Mouse (Mus musculus): Measurements from ENCODE around the gene Pknox1. TPM values are rescaled to one million over a fixed set of nuclear protein-coding genes. Genes with fewer than 3 reads are reported as not detected.
A peak's percentile ranks its signal among the peaks of the same experiment; 100 is the strongest.
"Not testable (repeated sequence)": the region's sequence is repeated elsewhere in the genome, so short reads cannot be mapped to it uniquely, and the experiment has no call there.

Pknox1 gene
- total RNA-seq, 2 experiments from 2014 or later = 10.6 to 12.7 TPM

DNA sequence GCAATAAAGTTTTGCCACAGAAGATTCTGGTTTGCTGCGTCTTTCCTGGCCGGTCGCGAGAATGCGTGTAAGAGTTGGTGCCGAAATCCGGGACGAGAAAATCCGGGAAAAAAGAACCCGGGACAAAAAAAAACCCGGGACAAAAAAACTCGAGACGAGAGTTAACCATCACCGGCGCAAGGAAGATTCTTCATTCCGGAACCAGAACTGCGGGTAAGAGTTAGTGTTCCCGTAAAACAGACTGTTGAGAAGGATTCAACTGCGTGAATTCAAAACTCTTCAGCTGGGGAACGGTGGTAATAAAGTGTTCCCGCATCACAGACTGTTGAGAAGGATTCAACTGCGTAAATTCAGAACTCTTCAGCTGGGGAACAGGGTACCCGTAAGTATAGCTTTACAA lies 11.9 kb upstream of the Pknox1 start:
- DNase-seq = not testable (repeated sequence)

DNA sequence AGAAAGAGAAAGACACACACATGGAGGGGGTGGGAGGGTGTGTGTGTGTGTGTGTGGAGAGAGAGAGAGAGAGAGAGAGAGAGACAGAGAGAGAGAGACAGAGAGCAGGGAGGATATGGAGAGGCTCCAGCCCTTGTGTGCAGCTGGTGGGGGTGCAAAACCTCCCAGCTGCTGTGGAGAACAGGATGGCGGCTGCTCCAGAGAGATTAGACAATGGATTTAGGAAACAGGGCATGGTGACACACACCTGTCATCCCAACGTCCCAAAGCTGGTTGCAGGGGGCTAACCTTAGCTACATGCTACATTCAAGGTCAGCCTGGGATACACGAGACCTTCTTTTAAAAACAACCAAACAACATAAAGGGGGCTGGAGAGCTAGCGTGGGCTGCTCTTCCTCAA lies 8.3 kb upstream of the Pknox1 start:
- DNase-seq = no peak

DNA sequence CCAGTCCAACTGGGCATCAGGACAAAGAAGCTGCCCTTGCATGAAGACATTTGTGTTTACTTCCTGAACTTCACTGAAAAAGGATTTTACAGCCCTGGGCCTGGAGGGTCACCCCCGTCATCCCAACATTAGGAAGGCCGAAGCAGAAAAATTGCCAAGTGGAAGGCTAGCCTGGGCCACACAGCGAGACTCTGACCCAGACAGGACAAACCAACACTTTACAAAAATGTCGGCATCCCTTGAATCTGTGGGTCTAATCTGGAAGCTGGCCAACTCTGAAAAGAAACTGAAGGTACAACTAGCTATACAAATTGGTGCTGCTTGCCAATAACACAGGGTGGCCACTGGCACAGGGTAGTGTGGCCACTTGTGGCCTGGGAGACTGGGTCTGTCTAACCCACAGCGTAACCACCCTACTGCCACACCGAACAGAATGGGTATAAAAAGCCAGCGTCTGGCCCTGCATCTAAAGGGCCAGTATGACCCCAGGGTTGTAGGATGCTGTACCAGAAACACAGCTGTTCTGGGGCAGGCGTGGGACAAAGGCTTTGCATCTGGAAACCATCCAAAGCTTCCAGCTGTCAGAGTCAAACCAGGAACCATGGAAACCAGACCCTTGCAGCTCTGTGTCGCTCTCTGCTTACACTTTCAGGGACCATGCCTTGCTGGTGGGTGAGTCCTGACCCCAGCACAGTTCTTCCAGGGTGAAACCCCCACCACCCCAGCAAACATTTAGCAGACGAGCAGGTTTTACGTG lies 7.2 kb upstream of the Pknox1 start:
- DNase-seq = peak; percentile 62 to 71

DNA sequence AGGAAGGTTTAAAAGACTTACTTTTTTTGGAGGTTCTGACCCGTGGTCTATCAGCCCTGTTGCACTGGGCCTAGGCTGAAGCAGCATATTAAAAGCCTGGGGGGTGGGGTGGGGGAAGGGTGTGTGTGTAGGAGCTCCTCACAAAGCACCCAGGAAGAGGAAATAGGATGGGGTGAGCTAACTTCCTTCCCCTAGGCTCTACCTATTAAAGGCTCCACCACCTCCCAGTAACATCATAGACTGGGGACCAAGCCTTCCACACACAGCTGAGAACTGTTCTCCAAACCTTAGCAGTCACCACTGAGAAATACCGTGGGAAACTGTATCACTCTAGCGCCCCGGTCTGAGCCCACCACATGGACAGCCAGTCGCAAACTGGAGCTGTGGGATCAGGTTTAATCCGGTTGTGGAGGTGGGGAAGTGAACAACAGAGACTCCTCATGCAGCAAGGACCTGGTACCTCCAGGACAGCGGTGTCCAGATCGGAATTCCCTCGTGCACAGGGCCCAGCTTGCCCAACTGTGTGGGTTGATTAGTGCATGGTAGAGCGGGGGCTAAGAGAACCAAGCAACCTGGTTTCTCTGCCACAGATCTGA lies 6.5 kb upstream of the Pknox1 start:
- DNase-seq = no peak

DNA sequence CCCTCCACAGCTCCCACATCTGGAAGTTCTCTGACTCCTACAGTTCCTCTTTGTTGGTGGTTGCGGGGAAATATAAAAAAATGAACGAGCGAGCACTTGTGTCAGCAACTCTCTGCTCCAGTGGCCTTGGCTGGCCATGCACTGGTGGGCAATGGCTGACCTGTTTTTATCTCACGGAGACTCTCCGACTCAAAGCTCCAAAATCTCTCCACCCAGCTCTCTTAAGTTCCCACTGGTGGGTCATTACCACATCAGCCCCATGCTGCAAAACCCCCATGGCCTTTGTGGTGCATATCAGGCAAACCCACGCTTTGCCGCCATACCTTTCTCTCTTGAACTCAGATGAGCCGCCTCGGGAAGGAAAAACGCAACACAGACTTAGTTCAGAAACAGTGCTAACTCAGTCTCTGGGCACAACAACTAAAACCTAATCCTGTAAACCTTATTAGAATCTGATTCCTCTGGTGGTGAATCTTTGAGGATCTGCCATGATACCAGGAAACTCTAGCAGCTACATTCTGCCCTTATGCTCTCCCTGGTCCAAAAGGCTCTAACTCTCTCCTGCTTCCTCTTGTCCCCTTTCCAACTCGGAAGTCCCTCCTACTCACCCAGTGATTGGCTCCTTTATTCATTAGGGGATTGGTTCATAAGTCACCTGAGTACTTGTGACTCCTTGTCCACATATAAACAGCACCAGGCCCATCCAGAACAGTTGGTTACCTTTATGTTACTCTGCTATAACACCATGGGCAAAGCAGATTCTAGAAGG lies 5.3 kb upstream of the Pknox1 start:
- DNase-seq = no peak

DNA sequence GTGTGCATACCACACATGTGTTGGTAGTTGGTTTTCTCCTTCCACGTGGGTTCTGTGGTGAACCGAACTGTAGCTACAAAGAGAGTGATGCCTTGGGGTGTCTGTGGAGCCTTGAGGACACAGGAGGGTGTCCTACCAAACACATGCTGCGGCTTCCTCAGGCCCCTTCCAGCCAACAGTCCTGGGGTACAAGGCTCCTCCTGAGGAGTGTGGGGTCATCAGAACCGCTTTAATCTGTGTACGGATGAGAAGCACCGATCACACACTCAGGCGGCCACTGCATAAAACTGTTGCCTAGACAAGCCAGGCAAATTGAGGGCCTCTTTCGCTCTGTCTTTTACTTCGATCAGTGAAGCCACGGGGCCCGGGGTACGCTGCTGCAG lies 911 bp upstream of the Pknox1 start:
- DNase-seq = peak; percentile 47 to 70

DNA sequence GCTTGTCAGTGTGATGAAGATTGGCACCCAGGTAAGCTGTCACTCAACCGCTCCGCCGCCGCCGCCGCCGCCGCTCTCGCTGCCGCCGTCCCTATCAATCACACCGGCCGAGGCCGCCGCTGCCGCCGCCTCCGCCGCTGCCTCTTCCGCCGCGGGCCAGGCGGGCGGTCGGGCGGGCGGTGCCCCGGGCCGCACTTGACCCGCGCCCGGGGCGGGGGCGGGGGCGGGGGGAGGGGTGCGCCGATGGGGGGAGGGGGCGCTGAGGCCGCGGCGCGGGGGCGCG lies 265 bp downstream of the Pknox1 start:
- no peak for DNase-seq

DNA sequence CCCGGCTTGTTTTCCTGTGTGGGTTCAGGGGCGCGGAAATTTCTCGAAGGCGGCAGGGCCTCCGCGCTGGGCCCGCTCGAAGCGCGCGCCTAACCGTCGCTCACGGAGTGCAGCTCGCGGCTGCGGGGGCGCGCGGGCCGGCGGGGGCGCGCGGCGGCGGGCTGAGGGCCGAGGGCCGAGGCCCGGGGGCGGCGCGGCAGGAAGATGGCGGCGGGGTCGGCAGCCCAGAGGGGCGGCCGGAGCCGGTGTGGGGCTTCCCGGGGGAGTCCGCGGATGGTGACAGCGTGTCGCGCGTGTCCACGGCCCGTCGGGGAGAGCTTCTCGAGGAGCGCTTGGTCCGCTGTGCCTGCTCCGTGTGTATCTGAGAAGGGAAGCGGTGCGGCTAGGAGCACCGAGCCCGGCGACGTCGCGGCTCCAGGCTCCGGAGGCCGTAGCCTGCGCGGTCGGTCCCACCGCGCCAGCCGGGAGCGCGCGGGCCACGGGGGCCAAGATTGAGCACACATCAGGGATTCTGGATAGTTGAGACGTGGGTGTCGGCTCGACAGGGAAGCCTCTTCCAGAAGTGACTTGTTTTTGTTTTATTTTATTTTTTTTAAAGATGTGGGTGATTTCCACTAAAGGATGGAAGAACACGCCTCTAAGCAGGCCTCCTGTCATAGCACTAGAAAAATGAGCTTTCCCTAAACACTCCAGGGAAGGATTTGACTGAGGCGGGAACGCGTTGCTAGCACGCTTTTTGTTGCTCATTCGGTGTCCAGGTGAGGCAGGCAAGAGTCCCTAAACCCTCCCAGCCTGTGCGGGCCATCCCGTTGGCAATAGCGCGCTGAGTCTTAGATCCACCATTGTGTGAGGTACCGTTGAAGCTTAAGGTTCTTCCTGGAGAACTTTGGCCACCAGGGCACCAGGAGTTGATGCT lies 865 bp downstream of the Pknox1 start:
- peak; percentile 66 to 69 for DNase-seq

DNA sequence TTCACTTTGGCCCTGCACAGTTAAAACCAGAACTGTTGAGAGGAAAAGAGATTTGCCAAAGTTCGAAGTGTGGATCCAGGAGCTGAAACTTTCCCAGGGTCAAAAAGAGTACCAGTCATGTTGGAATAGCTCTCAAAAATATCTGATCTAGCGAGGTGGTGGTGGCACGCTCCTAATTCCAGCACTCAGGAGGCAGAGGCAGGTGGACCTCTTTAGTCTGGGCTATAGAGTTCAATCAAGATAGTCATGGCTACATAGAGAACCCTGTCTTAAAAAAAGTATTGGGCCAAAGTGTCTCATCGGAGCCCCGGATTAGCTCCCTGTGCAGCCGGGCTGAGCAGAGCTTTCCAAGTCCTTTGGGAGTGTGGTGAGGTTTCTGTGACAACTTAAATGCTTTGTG lies 1.7 kb downstream of the Pknox1 start:
- no peak for DNase-seq

DNA sequence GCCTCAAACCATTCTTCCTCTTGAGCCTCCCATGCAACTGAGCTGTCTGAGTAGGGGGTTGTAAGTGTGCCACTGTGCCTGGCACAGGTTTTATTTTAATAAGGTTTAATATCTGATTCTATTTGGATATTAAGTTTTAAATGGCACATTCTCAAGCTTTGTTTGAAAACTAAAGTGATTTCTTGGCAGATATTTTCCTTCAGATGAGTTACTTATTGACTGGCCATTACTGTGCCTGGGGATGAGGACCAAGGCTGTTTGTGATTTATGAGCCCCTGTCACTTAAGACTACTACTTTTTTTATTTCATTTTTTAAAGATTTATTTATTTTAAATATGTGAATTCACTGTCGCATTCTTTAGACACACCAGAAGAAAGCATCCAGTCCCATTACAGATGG lies 5.2 kb downstream of the Pknox1 start:
- DNase-seq = no peak

DNA sequence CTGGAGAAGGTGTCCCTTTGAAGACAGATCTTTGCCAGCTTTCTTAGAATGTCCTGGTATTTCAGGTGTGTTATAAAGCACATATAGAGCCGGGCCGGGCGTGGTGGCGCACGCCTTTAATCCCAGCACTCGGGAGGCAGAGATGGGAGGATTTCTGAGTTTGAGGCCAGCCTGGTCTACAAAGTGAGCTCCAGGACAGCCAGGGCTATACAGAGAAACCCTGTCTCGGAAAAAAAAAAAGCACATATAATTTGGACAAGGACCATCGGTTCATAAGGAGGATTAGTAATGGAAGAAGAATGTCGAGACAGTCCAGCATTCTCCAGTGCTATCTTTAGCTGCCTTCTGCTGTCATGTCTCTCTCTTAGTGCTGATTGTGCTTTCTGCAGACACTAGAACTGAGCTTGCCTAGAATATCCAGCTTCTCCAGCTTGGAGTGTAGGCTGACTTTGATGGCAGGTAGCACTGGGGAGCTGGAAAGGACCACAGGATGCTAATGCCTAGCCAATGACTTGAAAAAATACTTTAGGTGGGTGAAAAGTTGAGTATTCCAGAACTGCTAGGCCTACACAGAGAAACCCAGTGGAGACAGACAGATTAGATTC lies 5.9 kb downstream of the Pknox1 start:
- DNase-seq = peak in 1 of 2 experiments; percentile 37

DNA sequence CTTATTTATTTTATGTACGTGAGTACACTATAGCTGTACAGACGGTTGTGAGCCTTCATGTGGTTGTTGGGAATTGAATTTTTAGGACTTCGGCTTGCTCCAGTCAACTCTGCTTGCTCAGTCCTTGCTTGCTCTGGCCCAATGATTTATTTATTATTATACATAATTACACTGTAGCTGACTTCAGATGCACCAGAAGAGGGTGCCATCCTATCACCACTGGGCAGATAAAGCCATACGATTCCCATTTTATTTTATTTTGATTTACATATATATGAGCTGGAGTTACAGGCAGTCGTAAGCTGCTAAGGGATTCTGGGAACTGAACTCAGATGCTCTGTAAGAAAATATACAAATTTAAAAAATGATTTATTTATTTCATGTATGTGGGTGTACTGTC lies 7.2 kb downstream of the Pknox1 start:
- DNase-seq = no peak

DNA sequence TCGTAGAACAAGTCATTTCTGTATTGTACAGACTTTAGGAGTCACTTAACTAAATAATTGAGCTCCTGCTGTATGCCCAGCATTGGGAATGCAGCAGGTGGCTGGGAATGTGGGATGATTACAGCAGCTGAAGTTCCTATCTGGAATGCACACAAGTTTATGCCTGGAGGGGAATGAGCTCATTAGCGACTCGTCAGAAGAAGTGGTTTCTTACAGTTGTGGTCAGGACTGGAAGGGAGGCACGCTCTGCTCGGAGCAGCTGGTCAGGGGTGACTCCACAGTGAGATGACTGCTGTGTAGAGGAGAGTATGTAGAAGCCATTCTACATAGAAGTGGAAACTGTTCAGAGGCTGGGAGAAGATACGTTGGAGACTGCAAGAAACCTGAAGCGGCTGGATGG lies 10.1 kb downstream of the Pknox1 start:
- no peak for DNase-seq

DNA sequence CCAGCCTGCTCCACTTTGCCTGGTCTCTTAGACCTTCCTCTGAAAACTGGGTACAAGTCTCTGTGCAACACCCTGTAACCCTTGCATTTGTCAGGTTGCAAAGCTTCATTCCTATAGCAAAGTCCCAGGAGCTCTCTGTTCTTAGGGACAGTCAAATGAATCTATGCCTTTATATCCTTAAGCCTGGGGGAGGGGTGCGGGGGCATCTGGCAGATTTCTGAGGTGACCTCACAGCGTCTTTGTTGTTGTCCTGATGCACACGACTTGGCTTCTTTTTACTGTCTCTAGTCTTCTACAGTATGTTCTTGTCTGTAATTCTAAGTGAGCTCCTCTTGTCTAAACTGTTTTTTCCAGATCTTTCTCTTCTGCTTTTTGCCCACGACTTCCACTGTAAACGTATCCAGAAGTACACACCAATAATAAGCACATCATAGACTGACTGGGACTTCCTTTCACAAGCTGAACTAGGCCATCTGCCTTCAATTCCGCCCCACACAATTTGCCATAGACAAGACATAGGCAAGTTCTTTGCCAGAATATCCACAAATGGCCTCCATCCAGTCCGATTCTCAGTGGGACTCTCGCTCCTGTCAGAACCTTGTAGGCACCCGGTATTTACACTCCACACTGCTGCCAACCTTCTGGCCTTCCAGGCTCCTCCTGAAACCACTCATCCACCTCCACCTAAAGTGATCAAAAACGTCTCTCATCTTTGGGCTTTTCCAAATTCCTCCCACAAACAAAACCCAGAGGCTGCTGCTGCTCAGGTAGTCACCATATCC lies 12.1 kb downstream of the Pknox1 start:
- no peak for DNase-seq

DNA sequence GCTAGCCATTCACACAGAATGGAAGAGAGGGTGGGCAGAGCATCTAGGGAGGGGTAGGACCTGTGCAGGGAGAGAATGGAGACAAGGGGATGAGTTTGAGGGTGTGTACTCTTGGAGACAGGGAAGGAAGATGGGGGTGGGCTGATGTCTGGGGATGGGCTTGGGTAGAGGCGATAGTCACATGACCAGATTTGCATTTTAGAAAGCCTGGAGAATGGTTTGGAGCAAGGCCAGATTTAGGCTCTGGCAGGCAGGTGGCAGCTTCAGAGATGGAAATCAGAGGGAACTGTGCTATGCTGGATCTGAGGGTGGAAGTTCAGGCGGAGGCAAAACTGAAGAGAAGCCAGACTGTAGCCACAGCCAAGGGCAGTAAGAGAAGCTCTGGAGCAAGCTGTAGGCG lies 15.8 kb downstream of the Pknox1 start:
- DNase-seq = no peak

DNA sequence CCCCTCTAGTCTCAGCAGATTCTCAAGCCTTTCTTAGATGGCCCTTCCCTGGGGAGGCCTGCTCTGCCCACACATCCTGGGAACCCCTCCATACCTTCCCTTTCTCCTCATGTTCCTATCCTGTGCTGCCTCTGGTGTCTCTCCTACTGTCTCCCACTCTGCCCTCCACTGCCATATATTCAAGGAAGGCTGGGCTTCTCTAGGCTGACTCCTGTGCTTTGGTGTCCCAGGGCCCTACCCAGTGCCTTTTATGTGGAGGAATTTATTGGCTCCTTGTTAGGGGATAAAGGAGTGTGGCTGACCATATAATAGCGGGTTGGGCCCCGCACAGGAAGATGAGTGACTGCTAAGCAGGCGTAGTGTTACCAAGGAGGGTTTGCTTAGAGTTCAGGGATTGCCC lies 18.7 kb downstream of the Pknox1 start:
- no peak for DNase-seq

DNA sequence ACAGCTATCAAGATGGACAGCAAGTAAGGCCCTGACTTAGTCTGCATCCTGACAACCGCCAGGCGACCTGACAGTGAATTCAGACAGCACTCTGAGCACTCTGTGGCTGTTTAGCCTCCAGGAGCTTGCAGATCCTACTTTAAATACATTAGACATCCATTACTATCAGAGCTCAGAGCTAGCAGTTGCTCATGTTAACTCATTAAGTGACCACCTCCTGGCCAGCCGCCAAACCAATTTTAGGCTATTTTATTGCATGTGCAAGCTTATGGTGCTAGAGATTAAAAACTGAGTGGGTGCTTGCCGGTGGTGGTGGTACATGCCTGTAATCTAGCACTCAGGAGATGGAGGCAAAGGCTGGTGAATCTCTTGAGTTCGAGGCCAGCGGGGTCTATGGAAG lies 19.2 kb downstream of the Pknox1 start:
- no peak for DNase-seq

DNA sequence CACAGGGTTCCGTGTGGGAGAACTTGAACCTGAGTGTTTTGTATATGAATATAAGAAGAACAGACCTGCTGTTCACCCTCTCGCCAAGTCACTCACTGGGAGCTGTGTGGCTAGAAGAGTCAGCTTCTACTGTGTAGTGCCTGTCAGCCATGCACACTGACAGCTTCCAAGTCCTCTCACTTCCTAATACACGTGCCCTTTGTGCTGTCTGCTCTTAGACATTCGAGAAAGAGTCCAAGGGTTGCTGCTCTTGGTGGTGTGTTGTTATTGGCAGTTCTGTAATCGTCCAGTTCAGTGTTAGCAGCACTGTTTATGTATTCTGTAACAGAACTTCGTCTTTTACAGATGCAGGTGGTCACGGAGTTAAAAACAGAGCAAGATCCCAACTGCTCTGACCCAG lies 23.6 kb downstream of the Pknox1 start:
- no peak for DNase-seq

DNA sequence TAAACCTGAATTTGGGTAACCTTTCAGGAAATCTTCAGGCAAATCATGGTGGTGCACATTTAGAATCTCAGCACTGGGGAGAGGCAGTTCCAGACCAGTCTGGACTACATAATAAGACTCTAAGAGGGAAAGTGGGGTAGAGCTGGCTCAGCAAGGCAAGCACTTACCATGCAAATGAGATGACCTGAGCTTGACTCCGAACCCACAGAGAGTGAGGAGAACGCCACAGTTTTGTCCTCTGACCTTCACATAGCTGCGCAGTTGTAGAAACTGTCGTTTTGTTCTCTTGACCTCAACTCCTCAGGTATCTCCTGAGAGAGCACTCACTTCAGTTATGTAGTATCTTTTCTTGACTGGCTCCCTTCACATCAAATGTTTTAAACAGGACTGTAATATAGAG lies 24.2 kb downstream of the Pknox1 start:
- no peak for DNase-seq

DNA sequence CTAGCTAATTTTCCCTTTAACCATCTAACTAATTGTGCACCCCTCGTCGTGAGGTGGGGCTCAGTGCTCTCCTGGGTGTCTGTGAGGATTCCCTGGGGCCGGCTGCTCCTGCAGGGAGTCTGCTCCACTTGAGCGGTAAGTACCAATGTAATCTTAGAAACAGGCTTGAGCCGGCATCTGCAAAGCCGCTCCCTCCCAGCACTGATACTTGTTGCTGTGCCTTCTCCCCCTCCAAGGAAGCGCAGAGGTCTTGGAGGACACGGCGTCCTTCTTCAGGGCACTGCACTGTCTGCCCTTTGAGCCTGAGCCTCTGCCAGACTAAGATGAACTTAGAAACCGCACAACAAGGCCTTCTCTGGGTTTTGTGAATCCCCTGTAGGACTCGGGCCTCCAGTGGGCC lies 26.3 kb downstream of the Pknox1 start:
- no peak for DNase-seq

DNA sequence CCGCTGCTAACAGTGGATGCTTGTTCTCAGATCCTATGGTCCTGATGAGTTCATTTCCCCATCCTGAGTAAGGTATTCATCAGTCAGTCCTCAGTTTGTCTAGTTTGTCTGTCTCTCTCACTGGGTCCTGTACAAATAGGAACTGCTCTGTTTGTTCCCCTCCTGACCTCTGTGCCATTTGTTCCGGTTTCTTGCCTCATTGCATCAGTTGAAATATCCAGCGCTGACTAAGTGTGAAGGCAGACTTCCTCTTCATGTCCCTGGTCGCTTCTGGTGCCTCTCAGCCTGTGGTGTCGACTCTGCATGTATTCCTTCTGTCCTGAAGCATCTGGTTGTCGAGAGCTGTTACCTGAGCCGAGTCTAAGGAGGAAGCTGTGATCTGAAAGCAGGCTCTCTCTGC lies 30.1 kb downstream of the Pknox1 start:
- DNase-seq = peak in 1 of 2 experiments; percentile 50

Measured in heart, adult 18-20 months (tissue).